Mouse (Mus musculus) midbrain, embryonic 10.5 days (tissue): ENCODE measurements around the gene Wdcp. TPM values are rescaled to one million over a fixed set of nuclear protein-coding genes. Genes with fewer than 3 reads are reported as not detected.

ENCODE experiments used
- DNase-seq: peaks from one replicate; pipeline ENCODE4 v3.0.0-alpha.2; 2017; ENCODE audit warnings: low spot score
- H3K27ac ChIP-seq: fragments of 300-500 bp; sonication (generic); replicated peaks from 2 replicates; pipeline ENCODE4 v1.5.1; 2016; ENCODE audit warnings: mild to moderate bottlenecking
- H3K27me3 ChIP-seq: fragments of 300-500 bp; sonication (generic); 2 replicates; pipeline ENCODE4 v1.6.1; 2016; ENCODE audit warnings: low read depth, mild to moderate bottlenecking; ENCODE audit not compliant: poor library complexity, severe bottlenecking
- H3K36me3 ChIP-seq: fragments of 300-500 bp; sonication (generic); 2 replicates; pipeline ENCODE4 v1.6.1; 2016; ENCODE audit warnings: mild to moderate bottlenecking, moderate library complexity
- H3K4me1 ChIP-seq: fragments of 300-500 bp; sonication (generic); 2 replicates; pipeline ENCODE4 v1.6.1; 2016
- H3K4me3 ChIP-seq: fragments of 300-500 bp; sonication (generic); 2 replicates; pipeline ENCODE4 v1.5.1; 2016; ENCODE audit warnings: mild to moderate bottlenecking, moderate library complexity
- H3K9me3 ChIP-seq: fragments of 300-500 bp; sonication (generic); replicated peaks from 2 replicates; pipeline ENCODE4 v1.6.1; 2016; ENCODE audit warnings: mild to moderate bottlenecking
- whole genome bisulfite sequencing: fragments of 180-500 bp; shearing (Covaris S2); methylation state at CpG from one replicate; pipeline ENCODE4 v1.1.7; 2016; 5-methylcytosine and 5-hydroxymethylcytosine counted together
- polyA plus RNA-seq: library from polyadenylated mRNA; unstranded; fragments of >200 nt; fragmentation: Nextera tagmentation; extraction: Ambion mirVana; gene quantifications from 2 replicates; pipeline ENCODE4 v1.2.1, GENCODE M21; 2016

The Wdcp gene
- polyA plus RNA-seq, 1 experiment from 2014 or later, result 28.5 TPM

GRCm38 (mm10) chr12:4906476-4906875 is 63.4 kb downstream of the Wdcp start:
- peaks cover 8% of the 10 kb centered on the region for H3K4me1 ChIP-seq
- no peak for DNase-seq
- peak overlapping the region; percentile 77 for H3K4me3 ChIP-seq
- H3K27ac ChIP-seq, result no peak overlapping the region; the same call in 1 of the 2 replicates
- H3K9me3 ChIP-seq, result no peaks in the 10 kb centered on the region
- 0 out of 2 replicates have a peak, but pooled peaks cover 3% of the 10 kb centered on the region for H3K36me3 ChIP-seq
- WGBS, result 72% methylated on average over 7 of the region's 7 CpGs
- H3K27me3 ChIP-seq, result no peaks in the 10 kb centered on the region

DNA sequence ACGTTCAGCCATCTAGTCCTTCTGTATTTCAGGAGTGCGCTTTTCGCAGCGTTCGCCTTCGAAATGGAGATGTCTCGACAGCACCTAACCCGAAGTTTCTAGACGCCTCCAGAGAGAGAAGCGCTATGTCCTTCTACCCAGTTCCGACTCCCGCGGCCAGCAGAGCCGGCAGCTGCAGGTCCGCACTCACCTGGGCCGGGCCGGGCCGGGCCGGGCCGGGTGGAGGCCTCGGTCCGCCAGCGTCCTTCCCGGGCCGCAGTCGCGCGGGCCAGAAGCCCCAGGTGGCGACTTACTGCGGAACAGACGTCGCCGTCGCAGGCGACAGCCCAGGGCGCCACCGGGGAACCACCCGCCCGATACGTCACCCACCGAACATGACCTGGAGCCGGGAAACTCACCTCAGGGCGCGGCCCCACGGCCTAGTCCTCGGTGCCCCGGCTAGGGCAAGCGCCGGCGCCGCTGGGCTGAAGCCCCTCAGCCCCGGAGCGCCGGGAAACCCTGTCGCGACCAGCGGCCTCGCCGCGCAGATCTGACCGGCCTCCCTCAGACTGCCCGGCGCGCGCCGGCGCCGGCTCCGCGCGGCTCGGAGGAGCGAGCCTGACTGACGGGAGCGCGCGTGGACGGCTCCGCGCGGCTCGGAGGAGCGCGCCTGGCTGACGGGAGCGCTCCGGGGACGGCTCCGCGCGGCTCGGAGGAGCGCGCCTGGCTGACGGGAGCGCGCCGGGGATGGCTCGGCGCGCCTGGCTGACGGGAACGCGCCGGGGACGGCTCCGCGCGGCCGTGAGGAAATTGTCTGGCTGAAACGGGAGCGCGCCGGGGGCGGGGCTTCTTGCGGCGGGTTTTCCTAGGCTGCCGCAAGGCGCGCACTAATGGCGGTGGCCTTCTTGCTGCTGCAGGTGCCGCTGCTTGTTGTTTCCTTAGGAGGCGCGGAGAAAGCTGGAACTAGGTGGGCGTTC is 64.1 kb downstream of the Wdcp start, which contains the start of gene Ubxn2a:
Gene Ubxn2a, minus strand, starts transcription at position 755 of the 956 bp plus-strand sequence.
- WGBS, result under 1% methylated on average over 124 of the region's 125 CpGs
- Histone ChIP-seq H3K27me3 (no peaks in the 10 kb centered on the region), H3K4me1 (peaks cover 8% of the 10 kb centered on the region), H3K9me3 (no peaks in the 10 kb centered on the region), H3K27ac (peak within 1 kb of the TSS; percentile 89), H3K36me3 (no peaks in the 10 kb centered on the region), H3K4me3 (peak within 1 kb of the TSS; percentile 77)
- DNase-seq, result peak; percentile 89

DNA sequence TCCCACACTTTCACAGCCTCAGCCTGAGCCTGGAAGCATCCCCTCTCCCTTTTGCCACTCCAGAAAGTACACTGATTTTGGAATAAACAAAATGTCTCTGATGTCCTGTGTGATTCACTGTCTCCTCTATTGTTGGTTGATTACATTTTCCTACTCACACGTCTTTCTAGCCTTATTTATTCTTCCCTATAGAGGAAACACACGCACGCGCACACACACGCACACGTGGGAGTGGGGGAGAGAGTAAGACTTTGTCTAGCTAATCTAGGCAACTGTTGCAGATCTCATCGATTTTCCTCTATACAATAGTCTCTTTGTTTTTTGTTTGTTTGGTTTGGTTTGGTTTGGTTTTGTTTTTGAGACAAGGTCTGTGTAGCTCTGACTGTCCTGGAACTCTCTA is 65.3 kb downstream of the Wdcp start:
- no peak for DNase-seq
- Histone ChIP-seq H3K27me3 (no peaks in the 10 kb centered on the region), H3K4me1 (peaks cover 8% of the 10 kb centered on the region), H3K9me3 (no peaks in the 10 kb centered on the region), H3K36me3 (no peaks in the 10 kb centered on the region), H3K27ac (no peak overlapping the region), H3K4me3 (peak overlapping the region; percentile 77; the same call in 1 of the 2 replicates)
- 93% methylated on average over 7 of the region's 7 CpGs for WGBS

Other genes starting within 250 kb of the Wdcp start
- gene Fam228a, start 104.9 kb upstream of the Wdcp start, polyA plus RNA-seq, result 0.20 and 0.35 TPM in 2 replicates
- 2.8 and 3.4 TPM in 2 replicates for gene Pfn4, start 74.3 kb upstream of the Wdcp start, polyA plus RNA-seq
- gene Fam228b, start 74.0 kb upstream of the Wdcp start, polyA plus RNA-seq, result 2.6 and 3.3 TPM in 2 replicates
- gene Sf3b6, start 25.8 kb upstream of the Wdcp start, polyA plus RNA-seq, result 319 and 337 TPM in 2 replicates
- 4.3 and 8.1 TPM in 2 replicates for gene Fkbp1b, start 1.7 kb upstream of the Wdcp start, polyA plus RNA-seq
- gene Mfsd2b, start 31.1 kb downstream of the Wdcp start, polyA plus RNA-seq, result 3.5 and 4.6 TPM in 2 replicates
- 19.1 and 21.1 TPM in 2 replicates for gene Ubxn2a, start 64.4 kb downstream of the Wdcp start, polyA plus RNA-seq
- gene Atad2b, start 74.0 kb downstream of the Wdcp start, polyA plus RNA-seq, result 12.4 and 12.9 TPM in 2 replicates